Mouse (Mus musculus): Measurements from ENCODE around the gene Eif3d. TPM values are rescaled to one million over a fixed set of nuclear protein-coding genes. Genes with fewer than 3 reads are reported as not detected.

Eif3d gene
- polyA plus RNA-seq, 1 experiment from 2014 or later: 239 TPM

- H3K27me3 ChIP-seq (ENCODE audit: insufficient read depth, low read length): peaks cover 13% of the 10 kb centered on the region
- no peak overlapping the region for H3K4me2 ChIP-seq
- no peak overlapping the region for H3K27ac ChIP-seq (ENCODE audit: low read depth)
- H3K4me3 ChIP-seq (ENCODE audit: low read depth, low read length): no peak overlapping the region
- TF ChIP-seq CTCF (IDR thresholded peaks at IDR 0.05; ENCODE audit: low read depth): no peak
- no peak for ATAC-seq (ENCODE audit: insufficient read depth)
- peaks cover 10% of the 10 kb centered on the region for H3K4me1 ChIP-seq (ENCODE audit: insufficient read depth)
- H3K9me3 ChIP-seq (ENCODE audit: low read depth, low read length): no peaks in the 10 kb centered on the region
- H3K36me3 ChIP-seq (ENCODE audit: insufficient read depth): peaks cover 1% of the 10 kb centered on the region; the same call in 1 of the 2 replicates
- H3K9ac ChIP-seq: no peak overlapping the region
- no peak for DNase-seq
- 80% methylated on average over 3 of the region's 3 CpGs for WGBS
These were observed 17.7 kb downstream of the Eif3d start for GRCm38 (mm10) chr15:77952921-77953320.

- Histone ChIP-seq H3K36me3 (ENCODE audit: insufficient read depth) (no peaks in the 10 kb centered on the region), H3K4me1 (ENCODE audit: insufficient read depth) (no peaks in the 10 kb centered on the region), H3K4me3 (ENCODE audit: low read depth, low read length) (no peak overlapping the region), H3K27ac (ENCODE audit: low read depth) (no peak overlapping the region), H3K4me2 (no peak overlapping the region), H3K27me3 (ENCODE audit: insufficient read depth, low read length) (no peaks in the 10 kb centered on the region), H3K9me3 (ENCODE audit: low read depth, low read length) (no peaks in the 10 kb centered on the region), H3K9ac (no peak overlapping the region)
- no peak for ATAC-seq (ENCODE audit: insufficient read depth)
- TF ChIP-seq CTCF (IDR thresholded peaks at IDR 0.05; ENCODE audit: low read depth): no peak
- no peak for DNase-seq
- 84% methylated on average over 7 of the region's 7 CpGs for WGBS
These were observed 21.6 kb downstream of the Eif3d start for GRCm38 (mm10) chr15:77949061-77949460.

- no peaks in the 10 kb centered on the region for H3K36me3 ChIP-seq (ENCODE audit: insufficient read depth)
These were observed 24.9 kb downstream of the Eif3d start for GRCm38 (mm10) chr15:77945711-77946110.

GRCm38 (mm10) chr15:77941563-77941962 is 29.1 kb downstream of the Eif3d start:
- H3K4me3 ChIP-seq (ENCODE audit: low read depth, low read length): no peak overlapping the region
- no peak overlapping the region for H3K4me2 ChIP-seq
- ATAC-seq (ENCODE audit: insufficient read depth) (no peak), DNase-seq (no peak)
- H3K36me3 ChIP-seq (ENCODE audit: insufficient read depth): no peaks in the 10 kb centered on the region
- 72% methylated on average over 3 of the region's 3 CpGs for WGBS
- H3K9me3 ChIP-seq (ENCODE audit: low read depth, low read length): no peaks in the 10 kb centered on the region
- no peaks in the 10 kb centered on the region for H3K4me1 ChIP-seq (ENCODE audit: insufficient read depth)
- no peak overlapping the region for H3K9ac ChIP-seq
- H3K27me3 ChIP-seq (ENCODE audit: insufficient read depth, low read length): no peaks in the 10 kb centered on the region
- H3K27ac ChIP-seq (ENCODE audit: low read depth): no peak overlapping the region
- no peak for TF ChIP-seq CTCF (IDR thresholded peaks at IDR 0.05; ENCODE audit: low read depth)

More at GRCm38 (mm10) chr15:77945711-77946110, 24.9 kb downstream of the Eif3d start:
- 82% methylated on average over 4 of the region's 4 CpGs for WGBS
- Histone ChIP-seq H3K9me3 (ENCODE audit: low read depth, low read length) (no peaks in the 10 kb centered on the region), H3K9ac (no peak overlapping the region), H3K4me2 (no peak overlapping the region), H3K4me1 (ENCODE audit: insufficient read depth) (no peaks in the 10 kb centered on the region), H3K27ac (ENCODE audit: low read depth) (no peak overlapping the region), H3K27me3 (ENCODE audit: insufficient read depth, low read length) (no peaks in the 10 kb centered on the region), H3K4me3 (ENCODE audit: low read depth, low read length) (no peak overlapping the region)
- TF ChIP-seq CTCF (IDR thresholded peaks at IDR 0.05; ENCODE audit: low read depth): no peak
- DNase-seq: no peak
- ATAC-seq (ENCODE audit: insufficient read depth): no peak

GRCm38 (mm10) chr15:77938516-77938915 is 32.1 kb downstream of the Eif3d start:
- Histone ChIP-seq H3K27ac (ENCODE audit: low read depth) (no peak overlapping the region), H3K9me3 (ENCODE audit: low read depth, low read length) (no peaks in the 10 kb centered on the region), H3K27me3 (ENCODE audit: insufficient read depth, low read length) (no peaks in the 10 kb centered on the region), H3K9ac (no peak overlapping the region), H3K4me1 (ENCODE audit: insufficient read depth) (no peaks in the 10 kb centered on the region), H3K4me2 (no peak overlapping the region), H3K4me3 (ENCODE audit: low read depth, low read length) (no peak overlapping the region), H3K36me3 (ENCODE audit: insufficient read depth) (no peaks in the 10 kb centered on the region)
- DNase-seq (no peak), ATAC-seq (ENCODE audit: insufficient read depth) (no peak)
- no peak for TF ChIP-seq CTCF (IDR thresholded peaks at IDR 0.05; ENCODE audit: low read depth)
- WGBS: 78% methylated on average over 5 of the region's 5 CpGs

GRCm38 (mm10) chr15:77935673-77936375 is 34.8 kb downstream of the Eif3d start:
- Histone ChIP-seq H3K9me3 (ENCODE audit: low read depth, low read length) (no peaks in the 10 kb centered on the region), H3K27ac (ENCODE audit: low read depth) (no peak overlapping the region), H3K4me1 (ENCODE audit: insufficient read depth) (no peaks in the 10 kb centered on the region), H3K9ac (no peak overlapping the region), H3K4me3 (ENCODE audit: low read depth, low read length) (no peak overlapping the region), H3K27me3 (ENCODE audit: insufficient read depth, low read length) (no peaks in the 10 kb centered on the region), H3K36me3 (ENCODE audit: insufficient read depth) (no peaks in the 10 kb centered on the region), H3K4me2 (no peak overlapping the region)
- TF ChIP-seq CTCF (IDR thresholded peaks at IDR 0.05; ENCODE audit: low read depth): no peak
- ATAC-seq (ENCODE audit: insufficient read depth): no peak
- 75% methylated on average over 14 of the region's 14 CpGs for WGBS
- no peak for DNase-seq

- no peak for DNase-seq
- no peak for ATAC-seq (ENCODE audit: insufficient read depth)
- H3K9me3 ChIP-seq (ENCODE audit: low read depth, low read length): no peaks in the 10 kb centered on the region
These were observed 35.6 kb downstream of the Eif3d start for GRCm38 (mm10) chr15:77934968-77935367.

More at GRCm38 (mm10) chr15:77934968-77935367, 35.6 kb downstream of the Eif3d start:
- no peaks in the 10 kb centered on the region for H3K36me3 ChIP-seq (ENCODE audit: insufficient read depth)
- no peak overlapping the region for H3K4me3 ChIP-seq (ENCODE audit: low read depth, low read length)
- 56% methylated on average over 5 of the region's 5 CpGs for WGBS
- no peak for TF ChIP-seq CTCF (IDR thresholded peaks at IDR 0.05; ENCODE audit: low read depth)
- H3K27ac ChIP-seq (ENCODE audit: low read depth): no peak overlapping the region
- H3K4me2 ChIP-seq: no peak overlapping the region
- no peaks in the 10 kb centered on the region for H3K27me3 ChIP-seq (ENCODE audit: insufficient read depth, low read length)
- H3K4me1 ChIP-seq (ENCODE audit: insufficient read depth): no peaks in the 10 kb centered on the region
- H3K9ac ChIP-seq: no peak overlapping the region

All from lung, embryonic 14.5 days (tissue).